Mouse (Mus musculus): ENCODE measurements at regions not wholly inside any gene's neighbourhood (a gene's known extent, or its start where the extent isn't known, plus 50 kb on each side); places are given as distances from the start of the nearest gene placed in this dataset.
"Not testable (repeated sequence)": the region's sequence is repeated elsewhere in the genome, so short reads cannot be mapped to it uniquely, and the experiment has no call there.

DNA sequence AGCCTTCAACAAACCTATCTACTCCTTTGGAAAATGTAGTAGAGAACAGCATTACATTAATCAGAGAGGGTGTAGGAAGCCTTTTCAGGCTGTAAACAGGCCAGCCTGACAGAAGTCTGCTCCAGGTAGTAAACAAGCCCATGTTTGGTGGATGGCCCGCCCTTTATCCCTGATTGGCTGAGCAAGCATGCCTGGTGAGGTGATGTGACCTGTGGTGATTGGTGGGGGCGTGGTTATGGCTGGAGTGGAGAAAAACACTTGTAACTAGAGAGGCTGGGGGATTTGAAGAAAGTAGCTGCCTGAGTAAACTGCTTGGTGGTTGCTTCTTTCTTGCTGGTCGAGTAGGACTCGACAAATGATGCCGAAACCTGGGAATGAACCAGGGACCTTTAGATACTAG, 621.3 kb upstream of the Dsel start:
- 66% methylated on average over 5 of the region's 5 CpGs for WGBS
- not testable (repeated sequence) for H3K4me3 ChIP-seq (replicated peaks; ENCODE audit: control insufficient read depth, low read depth, low read length); H3K27ac ChIP-seq (ENCODE audit: control insufficient read depth, insufficient read depth, low read depth, low read length, poor library complexity); H3K4me1 ChIP-seq (ENCODE audit: control insufficient read depth, insufficient read depth, low read length)

DNA sequence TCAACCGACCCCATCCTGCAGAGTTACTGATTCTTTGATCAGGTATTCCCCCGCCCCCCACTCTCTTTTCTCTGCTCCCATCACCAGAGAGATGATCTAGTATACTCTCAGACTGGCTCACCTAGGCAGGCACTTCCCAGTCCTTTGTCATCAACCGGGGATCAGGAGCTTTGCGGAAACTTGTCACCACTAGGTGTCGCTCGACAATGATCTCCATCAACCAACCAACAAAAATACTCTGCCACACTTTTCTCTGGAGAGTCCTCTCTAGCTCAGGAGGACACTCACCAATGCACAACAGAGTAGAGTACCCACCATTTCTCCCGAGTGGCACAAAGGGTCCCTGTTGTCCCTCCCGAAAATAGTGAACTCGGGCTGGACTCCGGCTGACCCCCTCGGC, 591.3 kb upstream of the Dsel start:
- 32% methylated on average over 11 of the region's 11 CpGs for WGBS
- TF ChIP-seq CTCF (IDR thresholded peaks at IDR 0.05; ENCODE audit: control insufficient read depth, insufficient read depth, low read length) = no peak
- TF ChIP-seq POLR2A (IDR thresholded peaks at IDR 0.05; ENCODE audit: borderline replicate concordance, control insufficient read depth, low read depth, low read length) = no peak
- no peaks in the 10 kb centered on the region for H3K4me1 ChIP-seq (ENCODE audit: control insufficient read depth, insufficient read depth, low read length)
- no peak overlapping the region for H3K4me3 ChIP-seq (replicated peaks; ENCODE audit: control insufficient read depth, low read depth, low read length)
- H3K27ac ChIP-seq (ENCODE audit: control insufficient read depth, insufficient read depth, low read depth, low read length, poor library complexity) = no peak overlapping the region

GRCm38 (mm10) chr1:112452390-112452789, 587.7 kb upstream of the Dsel start:
- H3K4me3 ChIP-seq (replicated peaks; ENCODE audit: control insufficient read depth, low read depth, low read length) = no peak overlapping the region
- TF ChIP-seq CTCF (IDR thresholded peaks at IDR 0.05; ENCODE audit: control insufficient read depth, insufficient read depth, low read length) (no peak), POLR2A (IDR thresholded peaks at IDR 0.05; ENCODE audit: borderline replicate concordance, control insufficient read depth, low read depth, low read length) (no peak)
- H3K4me1 ChIP-seq (ENCODE audit: control insufficient read depth, insufficient read depth, low read length) = no peaks in the 10 kb centered on the region
- no peak overlapping the region for H3K27ac ChIP-seq (ENCODE audit: control insufficient read depth, insufficient read depth, low read depth, low read length, poor library complexity)

DNA sequence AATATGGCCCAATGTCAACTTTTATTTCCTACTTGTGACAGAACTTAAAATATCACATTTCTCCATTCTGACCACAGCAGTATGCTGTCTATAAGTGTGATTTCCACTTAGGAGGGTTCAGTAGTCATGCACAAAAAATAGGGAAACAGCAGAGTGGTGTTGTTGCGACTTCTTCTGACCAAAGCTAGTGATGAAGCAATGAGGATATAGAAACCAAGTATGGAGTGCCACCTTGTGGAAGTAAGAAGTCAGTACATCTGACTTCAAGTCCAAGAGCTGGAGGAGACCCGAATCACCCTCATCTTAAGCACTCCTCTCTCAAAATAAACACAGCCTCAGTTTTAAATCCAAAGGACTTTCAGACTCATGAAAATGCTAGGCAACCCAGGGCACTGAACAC, 586.9 kb upstream of the Dsel start:
- Histone ChIP-seq H3K27ac (ENCODE audit: control insufficient read depth, insufficient read depth, low read depth, low read length, poor library complexity) (no peak overlapping the region), H3K4me3 (replicated peaks; ENCODE audit: control insufficient read depth, low read depth, low read length) (no peak overlapping the region), H3K4me1 (ENCODE audit: control insufficient read depth, insufficient read depth, low read length) (no peaks in the 10 kb centered on the region)
- TF ChIP-seq POLR2A (IDR thresholded peaks at IDR 0.05; ENCODE audit: borderline replicate concordance, control insufficient read depth, low read depth, low read length) = no peak
- 1% methylated on average over 2 of the region's 2 CpGs for WGBS

DNA sequence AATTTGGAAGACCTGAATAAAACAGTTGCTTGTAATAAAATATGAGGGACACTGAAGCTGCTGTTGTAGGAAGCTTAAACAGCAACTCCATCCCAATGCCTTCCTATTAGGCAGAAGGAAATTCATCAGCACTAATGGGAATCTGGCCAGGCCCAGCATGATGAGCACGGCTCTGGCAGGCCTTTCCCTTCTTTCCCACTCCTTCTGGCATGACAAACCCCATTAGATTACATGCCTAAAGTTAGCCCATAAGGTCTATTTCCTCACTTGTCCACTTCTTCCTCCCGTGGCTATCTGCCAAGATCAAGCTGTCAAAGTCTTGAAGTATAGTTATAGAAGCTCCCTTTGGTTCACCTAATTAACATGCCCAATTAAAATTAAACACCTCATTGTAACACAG, 574.4 kb upstream of the Dsel start:
- WGBS = 62% methylated on average over 2 of the region's 2 CpGs
- Histone ChIP-seq H3K27ac (ENCODE audit: control insufficient read depth, insufficient read depth, low read depth, low read length, poor library complexity) (no peak overlapping the region), H3K4me1 (ENCODE audit: control insufficient read depth, insufficient read depth, low read length) (no peaks in the 10 kb centered on the region), H3K4me3 (replicated peaks; ENCODE audit: control insufficient read depth, low read depth, low read length) (no peak overlapping the region)
- TF ChIP-seq POLR2A (IDR thresholded peaks at IDR 0.05; ENCODE audit: borderline replicate concordance, control insufficient read depth, low read depth, low read length) = no peak
- no peak for TF ChIP-seq CTCF (IDR thresholded peaks at IDR 0.05; ENCODE audit: control insufficient read depth, insufficient read depth, low read length)

DNA sequence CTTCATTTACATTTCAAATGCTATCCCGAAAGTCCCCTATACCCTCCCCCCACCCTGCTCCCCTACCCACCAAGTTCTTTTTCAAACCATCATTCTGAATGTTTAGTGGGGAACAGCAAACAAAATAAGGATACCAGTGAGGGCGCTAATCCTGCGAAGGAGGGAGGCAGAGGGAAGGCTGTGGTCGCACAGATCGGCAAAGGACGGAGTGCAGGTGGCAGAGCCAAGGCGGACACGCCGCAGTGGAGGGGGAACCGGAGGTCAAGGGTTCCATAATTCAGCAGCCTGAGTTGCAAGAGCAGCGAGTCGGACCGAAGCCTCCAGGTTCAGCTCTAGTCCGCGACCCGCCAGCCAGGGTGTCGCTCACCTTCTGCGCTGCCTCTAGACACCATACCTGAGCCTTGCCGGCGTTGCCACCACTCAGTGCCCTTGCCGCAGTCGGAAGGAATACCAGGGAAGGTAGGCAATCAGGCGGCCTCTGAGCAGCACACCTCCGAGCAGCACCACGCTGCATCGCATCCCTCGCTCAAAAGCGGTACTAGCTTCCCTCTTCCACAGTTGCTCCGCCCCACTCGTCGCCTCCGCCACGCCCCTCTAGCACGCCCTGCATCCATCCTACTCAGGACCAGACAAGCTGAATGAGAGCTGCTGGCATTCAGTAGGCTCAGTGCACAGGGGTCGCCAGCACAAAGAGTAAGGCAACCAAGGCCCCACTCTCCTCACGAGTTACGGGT, 551.8 kb upstream of the Dsel start:
- Histone ChIP-seq H3K4me1 (ENCODE audit: control insufficient read depth, insufficient read depth, low read length) (no peaks in the 10 kb centered on the region), H3K27ac (ENCODE audit: control insufficient read depth, insufficient read depth, low read depth, low read length, poor library complexity) (no peak overlapping the region), H3K4me3 (replicated peaks; ENCODE audit: control insufficient read depth, low read depth, low read length) (no peak overlapping the region)
- 7% methylated on average over 37 of the region's 37 CpGs for WGBS
- no peak for TF ChIP-seq CTCF (IDR thresholded peaks at IDR 0.05; ENCODE audit: control insufficient read depth, insufficient read depth, low read length)
- no peak for TF ChIP-seq POLR2A (IDR thresholded peaks at IDR 0.05; ENCODE audit: borderline replicate concordance, control insufficient read depth, low read depth, low read length)

- Histone ChIP-seq H3K27ac (ENCODE audit: control insufficient read depth, insufficient read depth, low read depth, low read length, poor library complexity) (no peak overlapping the region), H3K4me1 (ENCODE audit: control insufficient read depth, insufficient read depth, low read length) (no peaks in the 10 kb centered on the region), H3K4me3 (replicated peaks; ENCODE audit: control insufficient read depth, low read depth, low read length) (no peak overlapping the region)
- no peak for TF ChIP-seq POLR2A (IDR thresholded peaks at IDR 0.05; ENCODE audit: borderline replicate concordance, control insufficient read depth, low read depth, low read length)
- TF ChIP-seq CTCF (IDR thresholded peaks at IDR 0.05; ENCODE audit: control insufficient read depth, insufficient read depth, low read length) = peak; percentile 35; the same call in 1 of the 2 replicates
- WGBS = 42% methylated on average over 3 of the region's 3 CpGs
These were observed 524.1 kb upstream of the Dsel start for GRCm38 (mm10) chr1:112388807-112389206.

DNA sequence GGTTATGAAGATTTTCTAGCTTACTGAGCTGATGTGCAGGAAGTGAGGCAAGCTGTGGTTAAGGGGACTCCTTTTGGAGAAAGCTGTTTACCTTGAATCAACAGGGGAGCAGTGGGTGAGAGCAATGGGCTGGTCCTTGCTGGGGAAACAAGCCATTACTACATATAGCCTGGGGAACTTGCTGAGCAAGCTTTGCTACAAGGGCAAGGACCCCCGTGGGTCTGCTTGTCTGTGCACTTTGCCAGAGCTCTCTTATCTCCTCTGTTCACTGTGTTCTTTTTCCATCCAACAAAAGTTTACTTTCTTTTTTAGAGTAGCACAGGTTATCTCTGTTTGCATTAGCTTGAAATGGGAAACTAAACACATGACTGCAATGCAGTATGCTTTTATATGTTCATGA, 519.3 kb upstream of the Dsel start:
- H3K4me3 ChIP-seq (replicated peaks; ENCODE audit: control insufficient read depth, low read depth, low read length) = no peak overlapping the region
- H3K27ac ChIP-seq (ENCODE audit: control insufficient read depth, insufficient read depth, low read depth, low read length, poor library complexity) = no peak overlapping the region
- TF ChIP-seq POLR2A (IDR thresholded peaks at IDR 0.05; ENCODE audit: borderline replicate concordance, control insufficient read depth, low read depth, low read length) (no peak), CTCF (IDR thresholded peaks at IDR 0.05; ENCODE audit: control insufficient read depth, insufficient read depth, low read length) (no peak)
- no peaks in the 10 kb centered on the region for H3K4me1 ChIP-seq (ENCODE audit: control insufficient read depth, insufficient read depth, low read length)
- WGBS = 45% methylated on average over 1 of the region's 1 CpGs

GRCm38 (mm10) chr1:112379651-112380264, 515.0 kb upstream of the Dsel start:
- H3K4me3 ChIP-seq (replicated peaks; ENCODE audit: control insufficient read depth, low read depth, low read length) = no peak overlapping the region
- no peak overlapping the region for H3K27ac ChIP-seq (ENCODE audit: control insufficient read depth, insufficient read depth, low read depth, low read length, poor library complexity)
- no peaks in the 10 kb centered on the region for H3K4me1 ChIP-seq (ENCODE audit: control insufficient read depth, insufficient read depth, low read length)
- 9% methylated on average over 2 of the region's 2 CpGs for WGBS
- TF ChIP-seq CTCF (IDR thresholded peaks at IDR 0.05; ENCODE audit: control insufficient read depth, insufficient read depth, low read length) (no peak), POLR2A (IDR thresholded peaks at IDR 0.05; ENCODE audit: borderline replicate concordance, control insufficient read depth, low read depth, low read length) (no peak)
